Mouse (Mus musculus) adrenal gland, adult 18-20 months (tissue): ENCODE data around the gene Trim15. TPM values are rescaled to one million over a fixed set of nuclear protein-coding genes. Genes with fewer than 3 reads are reported as not detected.

ENCODE experiments used
- DNase-seq, 2 experiments: peaks; one replicate each; pipeline ENCODE4 v3.0.0; 2021 to 2022; ENCODE audit warnings: low spot score in 2 of 2
- total RNA-seq, 2 experiments: library from RNA; stranded (reverse); gene quantifications; 1 replicate in 1 of 2; 2 replicates in 1 of 2; pipeline ENCODE4 v1.2.3; 2021

Trim15 gene
- total RNA-seq, 2 experiments from 2014 or later: not detected

DNA sequence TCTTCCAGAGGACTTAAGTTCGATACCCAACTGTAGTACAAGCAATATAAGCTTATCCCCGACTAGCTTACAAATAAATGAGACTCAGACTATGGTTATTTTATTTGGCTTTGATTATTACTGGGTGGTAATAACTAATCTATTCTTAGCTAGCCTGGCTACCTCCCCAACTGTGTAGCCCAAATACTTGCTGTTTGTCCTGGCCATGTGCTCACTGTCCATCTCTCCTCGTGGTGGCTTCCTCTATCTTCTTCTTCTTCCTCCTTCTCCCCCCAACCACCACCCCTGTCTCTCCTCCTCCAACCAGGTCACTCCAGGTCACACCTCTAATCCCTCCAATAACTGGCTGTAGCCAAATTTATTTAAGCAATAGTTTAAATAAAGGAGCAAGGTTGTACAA is 36.5 kb downstream of the Trim15 start:
- DNase-seq: no peak

DNA sequence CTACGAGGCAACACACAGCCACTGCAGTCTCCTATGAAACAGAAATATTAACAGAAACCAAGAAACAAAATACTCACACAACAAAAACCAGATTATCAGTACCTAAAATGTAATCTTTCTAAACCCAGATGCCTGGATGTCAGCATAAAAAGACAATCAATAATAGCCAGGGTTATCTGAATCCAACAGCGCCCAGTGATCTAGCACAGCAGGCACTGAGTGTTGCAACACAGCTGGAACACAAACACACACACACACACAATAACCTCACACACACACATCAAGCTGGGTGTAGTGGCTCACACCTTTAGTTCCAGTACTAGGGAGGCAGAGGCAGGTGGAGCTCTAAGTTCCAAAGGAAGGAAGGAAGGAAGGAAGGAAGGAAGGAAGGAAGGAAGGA is 38.5 kb downstream of the Trim15 start:
- no peak for DNase-seq

GRCm38 (mm10) chr17:36826002-36826401 is 41.0 kb downstream of the Trim15 start:
- peak; percentile 67 to 72 for DNase-seq

- no peak for DNase-seq
Measured at GRCm38 (mm10) chr17:36825525-36825924, 41.5 kb downstream of the Trim15 start.

DNA sequence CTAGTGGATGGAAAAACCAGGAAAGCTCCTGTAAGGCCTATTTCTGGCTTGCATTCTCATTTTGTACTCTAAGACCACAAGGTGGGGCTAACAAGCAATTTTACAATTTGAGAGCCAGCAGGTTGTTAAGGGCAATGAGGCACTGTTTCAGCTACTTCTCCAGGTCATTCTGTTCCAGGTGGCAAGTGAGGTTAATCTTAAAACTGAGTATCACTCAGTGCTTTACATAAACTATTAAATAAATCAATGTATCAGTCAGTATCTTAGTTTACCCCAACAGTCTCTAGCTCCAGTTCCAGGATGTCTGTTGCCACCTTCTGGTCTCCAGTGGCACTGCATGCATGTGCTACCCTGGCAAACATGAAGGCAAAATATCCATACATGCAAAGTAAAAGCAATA is 43.0 kb downstream of the Trim15 start:
- DNase-seq: peak; percentile 45 to 56

DNA sequence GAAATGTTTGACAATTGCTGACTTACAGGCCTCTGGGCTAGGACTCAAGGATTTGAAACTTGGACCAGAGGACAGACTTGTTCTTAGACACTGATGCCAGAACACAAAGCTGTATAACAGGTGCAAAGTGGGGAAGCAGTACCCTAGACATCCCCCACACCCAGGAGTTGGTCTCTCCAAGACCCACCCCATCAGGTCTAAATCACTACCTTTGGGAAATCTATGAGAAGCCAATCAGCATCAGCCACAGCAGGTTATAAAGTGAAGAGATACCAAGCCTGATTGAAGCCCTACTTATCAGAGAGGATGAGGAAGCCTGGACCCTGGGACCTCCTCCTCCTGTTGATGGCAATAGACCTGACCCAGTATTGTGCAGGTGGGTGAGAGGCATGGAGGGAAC is 55.1 kb downstream of the Trim15 start, which contains the start of gene H2-M10.6:
Gene H2-M10.6 (plus strand): TSS at position 301 of the 400 bp plus-strand sequence.
- no peak for DNase-seq

Other genes starting within 250 kb of the Trim15 start
- under 1 TPM in 1 of 2 experiments, not detected in 1; 0.54 TPM for gene H2-M9, start 224.5 kb downstream of the Trim15 start, total RNA-seq
- gene H2-M1, start 195.0 kb downstream of the Trim15 start, total RNA-seq: not detected
- not detected for gene H2-M10.5, start 94.3 kb downstream of the Trim15 start, total RNA-seq
- not detected for gene H2-M10.6, start 55.0 kb downstream of the Trim15 start, total RNA-seq
- gene Trim26, start 30.1 kb downstream of the Trim15 start, total RNA-seq: 10 to 100 TPM; 45.1 to 49.8 TPM
- under 1 TPM in 1 of 2 experiments, not detected in 1; 0.22 TPM for gene Trim10, start 2.4 kb upstream of the Trim15 start, total RNA-seq
- under 1 TPM; 0.26 to 0.53 TPM for gene Trim40, start 22.9 kb upstream of the Trim15 start, total RNA-seq
- gene Trim31, start 30.9 kb upstream of the Trim15 start, total RNA-seq: not detected
- gene Rnf39, start 75.7 kb upstream of the Trim15 start, total RNA-seq: under 1 TPM; 0.61 to 0.86 TPM
- 100 to 1,000 TPM in 1 of 2 experiments, 10 to 100 TPM in 1; 84.2 to 100 TPM for gene Ppp1r11, start 84.5 kb upstream of the Trim15 start, total RNA-seq
- 10 to 100 TPM; 45.3 to 50.7 TPM for gene Znrd1, start 91.3 kb upstream of the Trim15 start, total RNA-seq
- gene Znrd1as, start 91.4 kb upstream of the Trim15 start, total RNA-seq: 10 to 100 TPM; 12.4 to 13.3 TPM
- not detected for gene 2410137M14Rik, start 114.0 kb upstream of the Trim15 start, total RNA-seq
- not detected for gene H2-M5, start 122.3 kb upstream of the Trim15 start, total RNA-seq
- 1 to 10 TPM; 2.5 to 3.5 TPM for gene Zfp57, start 134.0 kb upstream of the Trim15 start, total RNA-seq
- gene Mog, start 156.2 kb upstream of the Trim15 start, total RNA-seq: not detected
- 10 to 100 TPM; 23.3 to 28.6 TPM for gene Gabbr1, start 178.8 kb upstream of the Trim15 start, total RNA-seq
- gene Olfr90, start 221.3 kb upstream of the Trim15 start, total RNA-seq: not detected
- not detected for gene Olfr91, start 231.1 kb upstream of the Trim15 start, total RNA-seq